Mouse (Mus musculus): ENCODE measurements around the gene Capns1.
"Not testable (repeated sequence)": the region's sequence is repeated elsewhere in the genome, so short reads cannot be mapped to it uniquely, and the experiment has no call there.

The Capns1 gene

GRCm38 (mm10) chr7:30198481-30198971, at the start of gene Capns1:
Gene Capns1, minus strand, starts transcription at chr7:30198811.
- peak; percentile 52 to 54 for DNase-seq

DNA sequence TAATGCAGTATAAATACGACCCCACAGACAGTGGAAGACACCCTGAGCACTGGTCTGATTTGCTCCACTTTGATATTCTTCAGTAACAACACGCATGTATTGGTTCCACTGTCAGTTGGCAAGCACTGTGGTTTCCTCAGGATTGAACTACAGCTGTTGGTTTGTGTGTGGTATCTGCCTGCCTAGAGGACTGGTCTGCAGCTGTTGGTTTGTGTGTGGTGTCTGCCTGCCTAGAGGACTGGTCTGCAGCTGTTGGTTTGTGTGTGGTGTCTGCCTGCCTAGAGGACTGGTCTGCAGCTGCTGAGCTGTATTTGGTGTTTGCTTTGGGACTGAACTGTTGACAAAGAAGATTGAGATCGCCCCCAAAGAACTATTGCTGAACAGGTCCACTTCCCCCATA, 38.8 kb upstream of the Capns1 start:
- not testable (repeated sequence) for DNase-seq

- DNase-seq: no peak
These were observed 37.0 kb upstream of the Capns1 start, which contains the start of gene Ovol3 for GRCm38 (mm10) chr7:30235625-30236024. Gene Ovol3, minus strand, starts transcription at chr7:30235725.

GRCm38 (mm10) chr7:30235091-30235490, 36.5 kb upstream of the Capns1 start:
- DNase-seq: no peak

DNA sequence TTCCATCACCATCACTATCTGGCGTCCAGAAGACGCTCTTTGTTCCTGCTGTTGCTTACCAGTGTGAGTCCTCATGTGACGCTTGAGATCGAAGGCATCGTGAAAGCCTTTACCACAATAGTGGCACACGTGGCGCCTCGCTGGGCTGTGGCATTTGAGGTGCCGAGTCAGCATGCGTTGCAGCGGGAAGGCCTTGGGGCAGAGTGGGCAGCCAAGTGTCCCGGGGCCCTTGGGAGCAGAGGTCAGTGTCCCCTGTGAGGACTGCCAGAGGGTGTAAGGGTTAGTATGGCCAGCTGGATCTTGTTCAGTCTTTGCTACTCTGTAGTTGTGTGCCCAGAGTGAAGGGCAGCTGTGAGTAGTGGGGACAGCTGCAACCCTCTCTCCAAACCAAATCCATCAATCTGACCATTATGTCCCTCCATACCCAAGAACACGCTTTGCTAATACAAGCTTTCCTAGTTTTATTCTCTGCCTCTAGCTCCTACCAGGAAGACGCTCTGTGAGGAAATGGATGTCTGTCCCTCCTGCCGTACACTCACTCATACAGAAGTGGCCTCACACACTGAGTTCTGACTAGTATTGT, 35.8 kb upstream of the Capns1 start:
- no peak for DNase-seq

- DNase-seq: peak in 1 of 2 experiments; percentile 23
These were observed 34.8 kb upstream of the Capns1 start for GRCm38 (mm10) chr7:30233387-30233786.

- peak; percentile 58 to 64 for DNase-seq
These were observed 34.1 kb upstream of the Capns1 start for GRCm38 (mm10) chr7:30232631-30233148.

GRCm38 (mm10) chr7:30231669-30232454, 33.3 kb upstream of the Capns1 start, which contains the start of the genes Polr2i and Tbcb:
Gene Polr2i, plus strand, starts transcription at chr7:30231948.
Gene Tbcb, minus strand, starts transcription at chr7:30232272.
- peak; percentile 93 to 94 for DNase-seq

DNA sequence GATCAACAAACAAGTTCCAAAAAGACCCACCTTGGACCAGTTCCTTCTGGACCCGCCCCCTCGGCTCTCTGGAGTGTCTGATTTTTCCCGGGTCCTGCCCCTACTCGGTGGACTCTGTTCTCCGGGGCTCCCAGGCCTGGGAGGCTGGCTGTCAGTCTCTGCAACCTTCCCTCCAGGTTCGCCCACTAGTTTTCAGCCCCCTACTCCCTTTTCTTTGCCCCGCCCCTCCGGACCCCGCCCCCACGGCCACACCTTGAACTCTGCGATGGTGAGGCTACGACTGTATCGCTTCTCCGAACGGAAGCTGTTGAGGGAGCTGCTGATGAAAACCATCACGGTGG, 32.7 kb upstream of the Capns1 start:
- DNase-seq: no peak

- no peak for DNase-seq
These were observed 25.6 kb upstream of the Capns1 start for GRCm38 (mm10) chr7:30224206-30224605.

GRCm38 (mm10) chr7:30222205-30222604, 23.6 kb upstream of the Capns1 start:
- DNase-seq: no peak

GRCm38 (mm10) chr7:30221433-30221832, 22.8 kb upstream of the Capns1 start:
- no peak for DNase-seq

DNA sequence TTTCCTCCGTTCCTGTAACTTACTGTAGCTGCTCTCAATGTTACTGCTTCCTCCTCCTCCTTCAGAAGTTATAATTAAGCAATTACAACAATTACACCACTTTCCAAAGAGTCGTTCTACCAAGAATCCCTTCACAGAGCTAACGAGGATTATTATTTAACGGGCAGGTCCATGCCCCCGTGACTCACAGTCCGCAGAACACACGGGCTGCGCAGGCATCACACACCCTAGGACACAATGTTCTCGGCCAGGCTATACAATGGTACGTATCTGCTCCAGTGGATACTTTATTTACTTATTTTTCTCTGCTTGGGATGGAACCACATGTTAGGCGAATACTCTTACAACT, 21.4 kb upstream of the Capns1 start:
- no peak for DNase-seq

GRCm38 (mm10) chr7:30219293-30220007, 20.8 kb upstream of the Capns1 start:
- peak; percentile 51 to 57 for DNase-seq

- DNase-seq: no peak
These were observed 18.7 kb upstream of the Capns1 start for GRCm38 (mm10) chr7:30217277-30217676.

DNA sequence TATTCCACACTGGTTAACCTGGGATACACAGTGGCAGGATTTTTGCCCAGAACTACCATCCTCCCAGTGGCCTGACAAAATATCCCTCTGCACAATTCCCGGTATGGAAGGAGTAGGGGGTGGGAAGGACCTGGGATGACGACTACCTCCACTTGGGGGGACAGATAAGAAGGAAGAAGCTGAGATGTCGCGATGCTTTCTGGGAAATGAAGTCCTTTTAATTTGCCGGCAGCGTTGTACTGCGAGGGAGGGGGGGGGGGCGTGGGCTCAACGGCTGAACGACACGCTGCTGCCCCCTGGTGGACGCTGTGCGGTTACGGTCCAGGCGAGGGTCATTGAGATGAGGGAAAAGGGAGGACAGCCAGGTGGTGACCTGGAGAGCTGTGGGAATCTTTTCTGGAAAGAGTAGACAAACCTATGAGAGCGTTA, 18.1 kb upstream of the Capns1 start:
- peak; percentile 61 to 65 for DNase-seq

- no peak for DNase-seq
These were observed 17.3 kb upstream of the Capns1 start for GRCm38 (mm10) chr7:30215875-30216274.

DNA sequence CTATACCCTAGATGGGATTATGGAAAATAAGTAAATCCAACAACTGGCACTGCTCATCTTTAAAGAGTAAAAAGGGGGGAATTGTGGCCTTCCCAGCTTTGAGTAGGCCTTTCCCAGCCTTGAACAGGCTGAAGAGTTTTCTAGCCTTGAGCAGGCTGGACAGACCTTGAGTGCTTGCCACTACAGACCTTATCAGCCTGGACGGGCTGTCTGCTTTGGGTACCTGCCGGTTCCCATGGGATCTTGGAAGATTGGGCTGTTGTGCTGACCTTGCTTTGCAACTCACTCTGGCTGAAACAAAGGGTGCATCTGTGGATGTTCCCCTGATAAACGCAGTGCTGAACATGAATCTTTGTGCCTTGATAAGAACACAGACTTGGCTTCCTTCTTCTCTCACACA, 15.3 kb upstream of the Capns1 start:
- DNase-seq: no peak

GRCm38 (mm10) chr7:30211025-30211424, 12.4 kb upstream of the Capns1 start:
- no peak for DNase-seq

DNA sequence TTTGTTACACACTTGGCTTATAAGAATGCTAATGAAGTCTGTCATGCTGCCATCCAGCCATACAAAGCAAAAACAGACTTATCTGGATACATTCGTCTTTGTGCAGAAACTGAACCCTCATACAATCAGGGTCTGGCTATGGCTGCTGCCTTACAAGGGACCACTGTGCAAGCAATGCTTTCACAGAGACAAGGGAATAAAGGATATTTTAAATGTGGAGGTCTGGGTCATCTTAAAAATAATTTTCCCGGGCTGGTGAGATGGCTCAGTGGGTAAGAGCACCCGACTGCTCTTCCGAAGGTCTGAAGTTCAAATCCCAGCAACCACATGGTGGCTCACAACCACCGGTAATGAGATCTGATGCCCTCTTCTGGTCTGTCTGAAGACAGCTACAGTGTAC, 7.8 kb upstream of the Capns1 start:
- not testable (repeated sequence) for DNase-seq

DNA sequence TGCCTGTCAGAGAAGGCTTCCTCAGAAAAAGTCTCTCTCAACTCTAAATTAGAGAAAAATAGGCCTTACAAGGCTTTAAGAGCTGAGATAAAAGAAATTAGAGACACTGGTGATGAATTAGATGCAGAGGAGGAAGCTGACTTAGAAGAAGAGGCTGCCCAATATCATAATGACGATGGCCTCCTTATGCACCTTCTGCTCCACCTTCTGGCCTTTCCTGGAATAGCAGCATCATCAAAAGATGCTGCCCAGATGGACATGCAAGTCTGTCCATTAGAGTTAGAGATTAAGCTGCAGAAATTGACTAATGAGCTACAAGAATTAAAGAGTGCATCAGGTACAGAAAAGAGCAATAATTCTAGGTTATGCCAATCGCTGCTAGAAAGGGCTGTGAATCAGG, 6.8 kb upstream of the Capns1 start:
- DNase-seq: peak in 1 of 2 experiments; percentile 39

DNA sequence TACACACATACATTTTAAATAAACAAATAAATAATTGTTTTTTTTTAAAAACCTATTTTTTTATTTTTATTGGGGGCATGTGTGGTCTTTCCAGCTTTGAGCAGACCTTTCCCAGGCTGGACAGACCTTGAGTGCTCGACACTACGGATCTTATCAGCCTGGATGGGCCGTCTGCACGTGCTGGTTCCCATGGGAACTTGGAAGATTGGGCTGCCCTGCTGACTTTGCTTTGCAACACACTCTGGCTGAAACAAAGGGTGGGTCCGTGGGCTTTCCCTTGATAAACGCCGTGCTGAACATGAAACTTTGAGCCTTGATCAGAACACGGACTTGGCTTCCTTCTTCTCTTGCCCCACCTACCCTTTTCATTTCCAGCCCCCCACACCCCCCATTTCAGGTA, 5.8 kb upstream of the Capns1 start:
- no peak for DNase-seq

Measured in thymus, postnatal 36 days (tissue).